Mouse (Mus musculus) right cerebral cortex, postnatal 14 days (tissue): ENCODE measurements at regions not wholly inside any gene's neighbourhood (a gene's known extent, or its start where the extent isn't known, plus 50 kb on each side); places are given as distances from the start of the nearest gene placed in this dataset.
A peak's percentile ranks its signal among the peaks of the same experiment; 100 is the strongest.

ENCODE experiments used
- DNase-seq: peaks from one replicate; pipeline ENCODE4 v3.0.0; 2022

DNA sequence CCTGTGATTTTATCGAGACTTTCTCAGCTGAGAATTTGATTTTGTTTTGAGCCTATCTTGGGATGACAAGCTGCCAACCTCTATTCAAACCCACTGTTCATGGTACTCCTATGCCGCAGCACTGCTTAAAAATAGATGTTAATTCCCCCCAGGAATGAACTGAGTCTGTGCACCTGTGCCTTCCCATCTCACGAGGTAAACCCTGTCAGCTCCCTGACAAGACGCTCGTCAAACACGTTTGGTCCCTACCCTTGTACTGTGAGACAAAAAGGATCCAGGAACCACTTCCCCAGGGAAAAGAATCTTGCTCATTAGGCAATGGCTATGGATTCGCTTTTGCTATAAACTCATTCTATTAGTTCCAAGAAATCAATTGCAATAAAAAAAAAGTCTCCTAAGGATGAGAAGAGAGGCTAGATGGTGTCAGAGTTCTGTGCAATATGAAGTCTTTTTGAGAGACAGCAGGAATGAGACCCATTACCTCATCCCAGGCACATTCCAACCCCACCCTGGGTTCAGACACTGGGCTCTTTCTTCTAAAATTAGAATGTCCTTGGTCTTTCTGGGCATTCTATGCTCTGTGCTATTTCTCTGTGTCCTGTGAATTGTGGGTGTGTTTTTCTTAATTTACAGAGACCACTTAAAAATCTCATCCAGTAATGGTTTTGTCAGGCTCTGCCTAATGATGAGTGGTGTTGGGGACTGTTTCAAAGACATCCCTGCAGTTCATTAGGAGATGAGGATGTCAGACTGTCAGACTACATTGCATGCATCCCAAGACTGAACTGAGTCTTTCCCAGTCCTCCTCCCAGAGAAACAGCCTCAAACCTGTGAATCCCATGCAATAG lies 167.7 kb upstream of the Pabpc6 start:
- DNase-seq, result no peak

DNA sequence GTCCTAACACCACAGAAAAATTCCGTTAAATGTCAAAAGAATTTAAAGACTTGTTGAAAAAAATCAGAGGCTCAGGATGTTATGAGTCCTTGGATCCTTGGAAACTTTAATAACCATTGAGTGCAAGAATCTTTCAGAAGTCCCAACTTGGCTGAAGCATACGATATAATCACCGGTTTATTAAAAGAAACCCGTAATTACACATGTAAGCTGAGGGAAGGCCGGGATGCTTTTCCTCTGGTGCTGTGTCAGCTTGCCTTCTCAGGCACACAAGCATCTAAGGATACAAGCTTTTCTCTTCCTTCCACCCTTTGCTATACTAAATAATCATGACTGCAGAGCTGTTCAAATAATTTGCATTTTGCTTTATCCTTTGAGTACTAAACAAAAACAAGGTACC lies 160.4 kb upstream of the Pabpc6 start:
- no peak for DNase-seq

DNA sequence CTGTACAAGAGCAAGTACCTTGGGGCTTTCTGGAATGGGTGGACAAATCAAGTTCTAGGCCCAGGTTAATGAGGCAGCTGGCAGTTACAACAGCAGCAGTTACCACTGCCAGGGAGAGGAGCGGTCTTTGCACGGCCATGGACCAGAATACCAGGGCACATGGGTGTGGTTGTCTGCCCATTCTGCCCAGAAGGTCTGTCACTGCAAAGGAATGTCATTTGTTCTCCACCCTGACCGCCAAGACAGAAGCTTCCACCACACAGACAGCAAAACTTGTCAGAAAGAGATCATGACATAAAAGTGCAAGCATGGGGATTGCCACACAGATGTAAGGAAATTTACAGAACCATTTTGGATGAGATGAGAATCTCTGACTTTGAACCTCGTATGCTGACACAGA lies 151.8 kb upstream of the Pabpc6 start:
- no peak for DNase-seq

DNA sequence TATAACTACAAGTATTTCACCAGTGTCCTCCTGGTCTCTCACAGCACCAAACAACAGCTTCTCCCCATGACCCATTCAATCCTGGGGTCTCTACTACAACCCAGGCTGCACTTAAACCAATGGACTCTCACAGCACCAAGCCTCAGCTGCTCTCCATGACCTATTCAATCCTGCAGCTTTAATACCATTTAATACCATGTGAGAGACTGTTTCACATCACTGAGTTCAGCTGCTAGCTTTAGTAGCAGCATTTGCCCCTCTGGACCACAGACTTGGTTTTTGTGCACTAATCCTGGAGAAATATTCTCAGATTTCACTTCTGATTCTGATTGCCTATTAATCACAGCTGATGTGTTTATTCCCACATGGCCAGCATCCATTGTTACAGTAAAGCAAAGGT lies 147.5 kb upstream of the Pabpc6 start:
- DNase-seq, result no peak

DNA sequence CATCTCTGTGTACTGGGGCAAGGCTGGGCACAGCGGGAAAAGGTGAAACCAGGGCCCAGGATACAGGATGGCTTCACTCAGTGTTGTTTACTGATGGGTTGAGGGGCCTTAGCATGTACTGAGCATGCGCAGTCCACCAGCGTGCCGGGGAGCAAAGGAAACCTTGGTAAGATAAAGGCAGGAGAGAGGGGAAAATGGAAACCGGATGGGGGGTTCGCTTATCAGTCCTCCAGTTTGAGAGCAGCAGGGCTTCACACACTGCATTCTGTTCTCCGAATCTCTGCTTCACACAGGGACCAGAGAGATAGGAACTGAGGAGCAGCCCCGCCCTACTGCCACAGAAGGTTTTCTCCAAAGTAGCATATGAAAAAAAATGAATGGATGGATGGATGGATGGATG lies 127.6 kb upstream of the Pabpc6 start:
- DNase-seq, result no peak

DNA sequence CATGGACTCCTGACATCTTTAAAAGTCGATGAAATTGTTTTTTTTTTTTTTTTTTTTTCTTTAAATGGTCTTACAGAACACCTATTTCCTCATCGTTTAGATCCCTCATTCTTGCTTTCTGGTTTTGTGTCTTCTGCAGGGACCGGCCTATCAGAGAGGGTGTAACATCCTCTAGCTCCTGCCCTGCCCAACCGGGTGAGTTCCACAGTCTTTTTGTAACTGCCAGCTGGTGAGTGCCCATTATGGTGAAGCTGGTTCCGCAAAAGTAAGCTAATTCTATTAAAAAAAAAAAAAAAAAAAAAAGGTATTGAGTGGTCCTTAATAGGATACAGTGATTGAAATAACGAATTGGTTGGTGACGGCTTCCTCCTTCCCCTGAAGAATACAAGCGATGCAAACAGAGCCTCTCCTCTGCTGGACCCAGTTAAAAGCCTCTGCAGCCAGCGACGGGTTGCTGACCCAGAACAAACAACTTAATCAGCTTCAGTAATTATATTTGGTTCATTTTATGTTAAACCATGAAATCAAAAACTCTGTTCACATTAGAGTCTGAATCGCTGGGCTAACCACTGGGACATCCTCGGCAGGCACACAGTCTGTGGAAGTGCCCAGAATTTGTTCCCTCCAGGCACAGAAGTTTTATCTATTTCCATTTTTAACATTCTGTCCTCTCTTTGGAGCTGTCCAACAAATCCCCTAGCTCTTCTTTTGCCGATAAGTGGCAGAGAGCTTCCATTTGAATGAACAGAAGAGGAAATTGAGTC lies 126.9 kb upstream of the Pabpc6 start:
- DNase-seq, result no peak

DNA sequence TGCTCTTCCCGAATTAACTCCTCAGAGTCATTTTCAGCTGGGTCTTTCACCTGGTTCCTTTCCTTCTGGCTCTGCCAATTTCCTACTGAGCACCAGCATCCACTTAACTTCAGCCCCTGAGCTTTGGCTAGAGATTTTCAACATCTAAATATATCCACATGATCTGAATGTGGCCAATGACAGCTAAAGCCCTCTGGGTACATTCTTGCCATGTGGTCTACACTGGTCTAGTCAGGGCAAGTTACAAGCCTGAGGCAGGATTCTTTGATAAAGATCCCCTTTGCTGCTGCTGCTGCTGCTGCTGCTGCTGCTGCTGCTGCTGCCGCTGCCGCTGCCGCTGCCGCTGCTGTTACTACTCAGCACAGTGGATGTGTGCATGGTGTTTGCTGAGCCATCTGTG lies 109.3 kb upstream of the Pabpc6 start:
- DNase-seq, result no peak

DNA sequence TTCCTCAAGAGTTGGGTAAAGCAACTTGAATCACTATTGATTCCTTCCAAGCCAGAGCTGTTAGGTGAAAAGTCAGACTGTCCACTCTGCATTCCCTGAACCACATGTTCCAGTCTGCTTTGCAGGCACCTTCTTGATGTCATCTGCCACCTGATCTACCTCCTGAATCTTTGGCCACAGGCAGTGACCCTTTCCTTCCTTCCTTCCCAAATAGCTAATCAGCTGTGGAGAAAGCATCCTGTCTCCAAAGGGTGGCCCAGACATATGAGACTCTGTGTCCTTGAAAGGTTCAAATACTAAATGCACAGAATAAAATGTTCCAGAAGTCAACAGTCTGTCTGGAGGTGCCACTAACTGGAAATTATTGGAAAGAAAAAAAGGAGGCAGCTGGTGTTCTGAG lies 107.6 kb upstream of the Pabpc6 start:
- DNase-seq, result no peak

DNA sequence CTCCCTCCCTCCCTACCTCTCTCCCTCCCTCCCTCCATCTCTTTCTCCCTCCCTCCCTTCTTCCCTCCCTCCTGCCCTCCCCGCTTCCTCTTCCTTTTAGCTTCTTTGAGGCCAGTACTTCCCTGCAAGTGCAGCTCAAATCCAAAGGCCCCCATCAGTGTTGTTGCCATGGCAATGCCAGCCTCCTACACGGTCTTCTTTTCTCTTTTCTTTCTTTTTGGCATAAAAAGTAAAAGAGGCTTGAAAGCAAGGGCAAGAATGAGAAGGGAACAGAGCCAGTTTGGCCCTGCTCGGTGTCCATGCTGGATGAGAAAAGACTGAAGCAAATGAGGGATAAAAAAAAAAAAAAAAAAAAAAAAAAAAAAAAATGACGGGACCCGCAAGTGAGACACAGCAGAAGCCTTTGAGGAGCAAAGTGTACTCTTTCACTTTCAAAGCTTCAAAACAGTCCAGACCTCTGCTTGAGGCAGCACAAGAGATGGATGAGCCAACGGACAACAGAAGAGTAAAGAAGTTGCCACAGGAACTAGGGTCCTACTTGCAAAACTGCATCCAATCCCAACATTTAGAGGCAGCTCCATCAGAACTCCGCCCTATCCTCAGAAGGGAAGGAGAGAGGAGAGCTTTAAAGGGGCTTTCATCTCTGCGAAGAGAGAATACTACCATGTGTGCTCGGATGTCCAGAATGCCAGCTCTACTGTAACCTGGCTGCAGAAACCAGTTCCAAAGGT lies 106.9 kb upstream of the Pabpc6 start:
- peak; percentile 50 for DNase-seq

DNA sequence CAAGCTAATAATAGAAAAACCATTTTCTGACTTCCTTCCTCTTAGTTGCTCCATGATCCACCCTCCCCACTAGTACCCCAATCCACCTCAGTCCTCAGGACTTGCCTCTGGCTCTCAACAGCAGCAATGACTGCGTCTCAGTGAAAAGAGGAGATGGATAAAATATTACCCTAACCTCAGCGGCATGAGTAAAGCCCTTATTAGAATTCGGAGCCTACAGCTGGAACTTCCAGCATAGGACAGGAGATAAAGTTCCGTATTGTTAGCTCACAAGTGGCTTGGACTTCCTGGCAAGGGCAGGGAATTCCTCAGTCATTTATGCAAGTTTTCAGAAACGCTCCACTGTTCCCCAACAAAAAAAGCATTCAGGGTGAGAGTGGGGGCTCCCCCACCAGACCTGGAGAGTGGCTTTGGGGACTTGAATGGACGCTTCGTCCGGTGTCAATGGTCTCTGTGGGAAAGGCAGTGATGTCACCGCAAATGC lies 106.2 kb upstream of the Pabpc6 start:
- no peak for DNase-seq

DNA sequence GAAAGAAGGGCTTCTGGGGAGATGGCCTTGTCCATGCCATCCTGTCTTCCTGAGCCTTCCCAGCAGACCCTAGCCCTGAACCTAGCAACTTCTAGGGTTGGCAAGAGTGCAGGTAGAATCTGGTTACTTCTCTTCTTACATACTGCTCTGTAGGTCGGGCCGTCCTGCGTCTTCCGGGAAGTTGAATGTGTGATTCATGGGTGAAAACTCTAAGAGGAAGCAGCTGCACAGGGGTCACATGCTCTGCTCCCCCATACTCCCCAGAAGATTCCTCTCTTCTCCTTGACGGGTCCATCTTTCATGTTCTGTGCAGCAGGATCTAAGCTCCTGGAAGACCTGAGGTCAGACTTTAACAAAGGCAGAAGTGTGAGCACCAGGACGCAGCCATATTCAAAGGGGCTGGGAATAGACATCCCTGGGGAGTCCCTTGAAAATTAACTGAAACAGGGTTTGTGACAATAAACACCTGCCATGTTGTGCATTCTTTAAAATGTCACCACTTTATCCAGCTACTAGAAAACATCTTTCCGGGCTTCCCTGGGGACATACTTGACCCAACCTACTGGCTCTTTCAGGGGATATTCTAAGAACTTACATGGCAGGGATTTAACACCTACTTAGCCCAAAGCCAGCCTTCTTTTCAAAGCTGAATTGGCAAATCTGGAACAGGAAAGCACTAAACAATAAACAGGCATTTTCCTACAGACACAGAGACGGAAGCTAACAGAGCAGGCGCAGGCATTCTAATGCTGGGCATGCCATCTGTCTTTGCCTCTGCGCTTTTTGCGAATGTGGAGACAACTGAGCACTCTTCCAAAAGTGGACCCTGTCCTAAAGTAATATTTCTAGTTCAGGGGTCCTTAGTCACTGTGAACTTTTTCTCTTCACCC lies 105.5 kb upstream of the Pabpc6 start:
- DNase-seq, result no peak

DNA sequence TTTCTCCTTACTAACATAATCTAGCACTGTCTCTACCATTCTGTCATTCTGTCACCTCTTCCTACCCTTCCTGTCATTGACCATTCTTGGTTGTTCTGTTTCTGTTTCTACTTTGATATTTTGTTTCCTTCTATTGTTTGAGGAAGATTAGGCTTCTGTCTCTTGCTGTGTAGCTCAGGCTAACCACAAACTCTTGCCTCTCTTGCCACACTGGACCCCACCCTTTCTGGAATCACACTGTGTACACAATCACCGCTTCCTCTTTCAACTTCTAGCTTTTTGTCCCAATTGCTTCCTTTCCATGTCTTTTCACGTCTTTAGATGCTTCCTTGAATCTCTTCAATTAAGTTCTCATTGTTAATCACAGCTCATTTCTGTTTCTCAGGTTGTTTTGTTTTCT lies 104.2 kb upstream of the Pabpc6 start:
- no peak for DNase-seq

DNA sequence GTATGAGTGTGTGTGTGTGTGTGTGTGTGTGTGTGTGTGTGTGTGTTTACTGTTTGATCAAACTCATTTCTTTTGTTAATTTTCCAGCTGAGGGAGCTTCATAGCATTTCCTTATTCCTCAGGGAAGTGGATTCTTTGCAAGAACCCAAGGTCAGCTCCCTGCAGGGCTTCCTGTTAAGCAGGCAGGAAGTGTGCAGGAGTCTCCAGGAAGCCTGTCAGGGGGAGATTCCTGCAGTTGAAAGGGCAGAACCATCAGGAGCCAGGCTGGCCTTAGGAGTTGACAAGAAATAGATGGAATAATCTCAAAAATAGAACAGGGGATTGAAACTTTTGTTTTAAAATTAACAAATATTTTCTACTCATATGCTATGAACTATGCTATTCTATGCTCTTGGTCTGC lies 98.8 kb upstream of the Pabpc6 start:
- DNase-seq, result no peak

DNA sequence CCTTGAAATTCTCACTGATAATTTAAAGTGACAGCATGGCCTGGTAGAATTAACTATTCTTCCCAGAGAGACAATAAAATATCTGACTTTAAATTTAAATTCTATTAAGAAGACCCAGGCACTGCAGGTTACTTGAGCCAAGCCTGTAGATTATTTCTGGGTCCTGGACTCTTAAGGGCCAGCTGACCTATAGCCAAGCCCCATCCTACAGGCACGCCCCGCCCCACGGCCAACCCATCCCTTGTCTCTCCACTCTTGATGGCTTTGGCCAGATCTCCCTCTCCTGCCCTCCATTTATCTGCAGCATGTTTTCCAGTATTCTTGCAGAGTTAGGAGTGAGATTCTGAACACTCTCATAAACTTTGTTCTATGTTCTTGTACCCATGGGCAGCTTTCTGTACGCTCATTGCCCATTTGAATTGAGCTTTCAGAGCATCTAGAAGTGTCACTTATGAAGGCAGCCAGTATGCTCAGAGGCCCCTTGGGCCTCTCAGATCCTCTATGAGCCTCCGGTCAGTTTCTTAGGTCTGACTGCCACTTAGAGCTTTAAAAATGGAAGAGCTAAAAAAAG lies 96.2 kb upstream of the Pabpc6 start:
- no peak for DNase-seq

DNA sequence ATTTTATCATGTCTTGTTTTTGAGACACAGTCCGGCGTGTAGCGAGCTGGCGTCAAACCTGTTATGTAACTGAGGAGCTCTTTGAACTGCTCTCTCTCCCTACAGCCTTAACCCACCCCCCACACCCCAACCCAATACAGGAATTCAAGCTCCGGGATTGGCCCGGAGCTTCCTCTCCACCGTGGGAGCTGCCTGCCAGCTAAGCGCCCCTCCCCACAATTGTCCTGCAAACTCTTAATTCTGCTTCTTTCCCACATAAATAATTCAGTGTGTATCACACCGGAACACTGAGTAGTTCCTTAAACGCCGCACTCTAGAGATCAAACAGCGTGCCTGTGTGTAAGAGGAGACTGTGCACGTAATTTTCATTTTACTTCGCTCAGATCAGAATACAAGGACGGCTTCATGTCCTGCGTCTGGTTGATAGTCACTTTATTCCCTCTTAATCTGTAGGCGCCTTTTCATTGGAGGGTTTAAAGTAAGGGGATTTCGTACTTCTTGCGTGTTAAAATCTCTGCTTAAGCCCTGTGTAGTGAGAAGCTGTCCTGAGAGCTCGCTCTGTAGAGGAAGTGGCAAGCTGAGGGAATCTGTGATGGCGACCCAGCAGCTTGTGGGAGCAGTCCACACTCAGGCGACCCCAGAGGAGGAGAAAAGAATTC lies 95.3 kb upstream of the Pabpc6 start:
- peak; percentile 23 for DNase-seq

DNA sequence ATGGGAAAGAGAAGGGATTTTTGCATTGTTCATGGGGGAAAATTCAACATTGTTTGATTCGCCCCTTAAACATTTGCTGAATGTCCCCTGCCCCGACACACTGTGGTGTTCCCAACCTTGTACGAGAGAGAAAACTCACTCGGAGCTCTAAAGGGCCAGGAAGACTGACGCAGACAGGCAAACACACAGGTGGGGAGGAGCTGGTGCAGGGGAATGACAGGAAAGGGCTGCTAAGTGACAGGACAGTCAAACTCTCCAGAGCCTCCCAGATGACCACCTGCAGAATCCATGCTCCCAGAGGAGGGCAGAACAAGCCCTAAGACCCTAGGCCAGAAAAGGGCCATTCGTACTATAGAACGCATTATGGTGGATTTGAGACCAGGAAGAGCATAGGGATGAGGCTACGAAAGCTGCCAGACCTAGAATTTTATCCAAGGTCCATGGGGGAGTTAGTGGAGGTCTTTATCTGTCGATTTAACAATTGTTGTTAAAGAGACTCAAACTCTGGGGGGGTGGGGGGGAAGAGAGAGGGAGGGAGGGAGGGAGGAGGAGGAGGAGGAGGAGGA lies 94.6 kb upstream of the Pabpc6 start:
- DNase-seq, result no peak

DNA sequence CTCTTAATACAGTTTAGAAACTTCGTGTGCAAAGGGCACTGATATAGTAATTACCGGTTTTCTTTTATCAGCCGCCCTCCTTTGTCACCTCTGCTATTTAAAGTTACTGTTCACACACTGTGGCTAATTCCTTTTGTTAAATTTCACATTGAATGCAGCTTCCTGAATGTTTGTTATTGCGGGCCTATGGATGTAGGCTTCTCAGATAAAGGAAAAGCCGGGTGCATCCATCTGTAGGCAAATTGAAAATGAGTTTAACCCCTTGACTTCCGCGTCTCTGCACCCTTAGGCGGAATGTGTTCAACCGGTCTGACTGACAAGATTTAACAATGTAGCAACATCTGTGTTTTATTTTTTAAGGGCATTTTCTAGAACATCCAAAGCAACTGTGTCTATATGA lies 93.6 kb upstream of the Pabpc6 start:
- DNase-seq, result no peak

DNA sequence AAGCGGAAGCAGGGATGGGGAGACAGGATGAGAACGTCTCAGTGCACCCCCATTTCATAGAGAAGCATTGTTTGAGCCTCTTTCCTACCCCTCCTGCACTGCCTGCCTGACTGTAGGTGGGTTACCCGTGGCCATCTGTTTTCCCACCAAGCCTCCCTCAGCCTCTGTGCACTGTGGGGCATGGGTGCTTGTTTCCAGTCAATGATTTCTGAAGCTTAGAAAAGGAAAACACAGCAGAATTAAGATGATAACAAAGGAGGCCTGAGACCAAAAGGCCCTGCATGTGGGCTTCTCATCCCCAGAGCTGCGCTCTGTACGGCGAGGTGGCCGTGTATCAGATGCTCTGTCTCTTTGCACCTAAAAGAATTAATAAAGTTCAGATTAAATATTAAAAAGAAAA lies 92.9 kb upstream of the Pabpc6 start:
- no peak for DNase-seq

DNA sequence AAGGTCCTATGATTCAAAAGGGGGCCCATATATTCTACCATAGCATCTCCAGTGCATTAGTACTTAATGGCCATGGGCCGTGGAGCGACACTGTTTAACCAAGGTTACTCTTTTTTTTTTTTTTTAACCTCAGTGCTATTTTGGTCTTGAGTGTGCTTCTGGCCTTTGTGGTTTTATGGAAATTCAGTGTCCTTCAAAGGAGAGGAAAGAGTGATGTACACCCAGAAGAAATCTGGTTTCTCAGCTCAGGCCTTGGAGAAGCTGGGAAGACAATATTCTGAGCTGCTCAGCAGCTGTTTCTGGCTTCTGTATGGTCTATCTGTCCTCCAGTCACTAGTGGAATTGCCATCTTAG lies 91.2 kb upstream of the Pabpc6 start:
- DNase-seq, result no peak

DNA sequence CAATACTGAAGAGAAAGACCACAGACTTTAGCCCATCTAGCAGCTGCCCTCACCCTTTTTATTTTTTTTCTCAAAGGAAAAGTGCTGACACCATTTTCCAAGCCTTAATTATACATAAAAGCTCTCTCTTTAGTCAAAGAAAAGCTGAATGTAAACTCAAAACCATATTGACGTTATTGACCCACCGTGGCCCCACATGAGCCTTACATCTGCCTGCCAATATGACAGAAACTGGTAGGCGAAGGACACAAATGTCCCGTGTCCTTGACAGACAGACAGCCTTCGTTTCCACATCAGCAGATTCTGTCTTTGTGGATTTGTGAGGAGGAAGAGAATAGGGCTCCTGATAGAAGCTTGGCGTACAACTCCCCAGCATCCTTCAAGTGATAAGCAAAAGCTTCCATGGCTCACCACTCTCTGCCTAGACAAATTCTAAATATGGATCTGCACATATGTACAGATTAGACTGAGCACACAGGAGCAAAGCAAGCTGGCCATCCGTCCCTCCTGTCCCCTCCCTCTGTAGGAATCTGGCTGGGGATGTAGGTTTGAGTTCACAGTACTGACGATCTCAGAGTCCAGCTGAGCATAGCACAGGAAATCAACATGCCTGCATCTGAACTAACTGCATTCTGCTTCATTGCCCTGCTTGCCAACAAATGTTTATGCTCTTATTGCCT lies 90.6 kb upstream of the Pabpc6 start:
- no peak for DNase-seq

DNA sequence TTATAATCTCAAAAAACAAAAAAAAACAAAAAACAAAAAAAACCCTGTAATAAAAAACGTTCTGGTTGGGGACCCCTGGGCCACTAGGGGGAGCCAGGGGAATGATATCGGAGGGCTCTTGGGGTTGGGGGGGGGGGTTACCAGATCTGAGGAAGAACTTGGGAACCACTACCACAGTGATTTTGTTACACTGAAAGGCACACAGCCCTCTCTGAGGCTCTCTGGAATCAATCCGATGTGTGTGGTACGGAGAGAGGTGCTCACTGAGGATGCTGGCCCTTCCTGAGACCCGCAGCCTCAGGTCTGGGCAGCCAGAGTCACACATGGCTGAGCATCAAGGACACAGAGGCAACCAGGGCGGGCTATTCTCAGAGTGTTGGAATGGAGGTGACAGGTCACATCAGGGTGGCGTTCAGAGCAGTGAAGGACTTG lies 89.9 kb upstream of the Pabpc6 start:
- peak; percentile 60 for DNase-seq
